Mouse (Mus musculus): Measurements from ENCODE around the gene 1700088E04Rik.

- TF ChIP-seq CTCF (IDR thresholded peaks at IDR 0.05; ENCODE audit: insufficient read depth, low read depth, low read length) = no peak
- TF ChIP-seq POLR2A (IDR thresholded peaks at IDR 0.05; ENCODE audit: insufficient read depth, low read depth, low read length) = no peak
These were observed 3.0 kb upstream of the 1700088E04Rik start for GRCm38 (mm10) chr15:79144021-79144420.

All from olfactory bulb, adult 2 months (tissue).